24 mouse cellular contexts compared by ENCODE assay signal in genomic region chr6:88358210-88358609, GRCm38 (mm10).
"Had no signal": no experiment of that assay in that cellular context is flagged by ENCODE, and none has a peak within 500 bp of the region (broad histone marks: within the 10 kb centered on the region; RNA-seq: fewer than 3 reads in every experiment).

No protein-coding gene starts in this region.

- H3K4me3 ChIP-seq: gastrocnemius, adult 2 months; heart, embryonic 10.5 days; heart, embryonic 12.5 days; hindbrain, embryonic 10.5 days; hindbrain, embryonic 12.5 days; layer of hippocampus, adult 2 months; left cerebral cortex, adult 2 months; limb, embryonic 13.5 days; limb, embryonic 15.5 days; liver, embryonic 12.5 days had no signal

- H3K4me2 ChIP-seq: heart, embryonic 12.5 days; hindbrain, embryonic 12.5 days; hindbrain, embryonic 14.5 days; limb, embryonic 13.5 days; limb, embryonic 15.5 days; liver, embryonic 12.5 days had no signal

- H3K9me3 ChIP-seq: heart, embryonic 10.5 days; heart, embryonic 12.5 days; hindbrain, embryonic 10.5 days; hindbrain, embryonic 12.5 days; limb, embryonic 13.5 days; limb, embryonic 15.5 days had no signal

- H3K27ac ChIP-seq: gastrocnemius, adult 2 months; heart, embryonic 10.5 days; hindbrain, embryonic 10.5 days; hindbrain, embryonic 12.5 days; hindbrain, embryonic 14.5 days; layer of hippocampus, adult 2 months; left cerebral cortex, adult 2 months; limb, embryonic 13.5 days; limb, embryonic 15.5 days; liver, embryonic 12.5 days; liver, embryonic 14.5 days had no signal

- H3K9ac ChIP-seq: heart, embryonic 12.5 days; hindbrain, embryonic 12.5 days; hindbrain, embryonic 14.5 days; limb, embryonic 13.5 days; limb, embryonic 15.5 days; liver, embryonic 12.5 days; liver, embryonic 14.5 days had no signal

- H3K4me1 ChIP-seq: hindbrain, embryonic 12.5 days; limb, embryonic 13.5 days; limb, embryonic 15.5 days; liver, embryonic 12.5 days had no signal

- ATAC-seq: hindbrain, embryonic 16.5 days; inflammation-experienced regulatory T-cells, adult 6 months; liver, embryonic 12.5 days had no signal

- H3K27me3 ChIP-seq: heart, embryonic 12.5 days; hindbrain, embryonic 12.5 days; limb, embryonic 13.5 days; limb, embryonic 15.5 days; liver, embryonic 12.5 days had no signal

- DNase-seq: gastrocnemius, adult 2 months; gastrocnemius, postnatal 10 days; gastrocnemius, postnatal 25 days; heart, adult 18-20 months; heart, postnatal 10 days; heart, postnatal 4 days; kidney, adult 11 months; kidney, adult 2 months; kidney, postnatal 10 days; kidney, postnatal 25 days; kidney, postnatal 4 days had no signal
